Mouse (Mus musculus) midbrain, postnatal 0 days (tissue): ENCODE data around the gene Nelfe. TPM values are rescaled to one million over a fixed set of nuclear protein-coding genes. Genes with fewer than 3 reads are reported as not detected.
A peak's percentile ranks its signal among the peaks of the same experiment; 100 is the strongest.

Experiments
- ATAC-seq: fragments of 200-750 bp; cut with Nextera tagmentation; 2 replicates; pipeline ENCODE4 v1.8.0; 2017; ENCODE audit warnings: moderate number of reproducible peaks, mild to moderate bottlenecking, moderate TSS enrichment, moderate library complexity; ENCODE audit not compliant: low FRiP score
- DNase-seq: peaks from one replicate; pipeline ENCODE4 v3.0.0-alpha.2; 2015; ENCODE audit warnings: low spot score
- H3K27ac ChIP-seq: fragments of 300-500 bp; sonication (generic); 2 replicates; pipeline ENCODE4 v1.5.1; 2014; ENCODE audit warnings: low read depth, mild to moderate bottlenecking, low read length, mixed read lengths
- H3K27me3 ChIP-seq: fragments of 300-500 bp; sonication (generic); 2 replicates; pipeline ENCODE4 v1.6.1; 2014; ENCODE audit warnings: low read length, control low read depth, mixed read lengths; ENCODE audit not compliant: insufficient read depth
- H3K36me3 ChIP-seq: fragments of 300-500 bp; sonication (generic); 2 replicates; pipeline ENCODE4 v1.6.1; 2014; ENCODE audit warnings: low read length, control low read depth, mixed read lengths; ENCODE audit not compliant: insufficient read depth
- H3K4me1 ChIP-seq: fragments of 300-500 bp; sonication (generic); 2 replicates; pipeline ENCODE4 v1.6.1; 2014; ENCODE audit warnings: mild to moderate bottlenecking, control low read depth, antibody characterized with exemption, low read length, mixed read lengths; ENCODE audit not compliant: insufficient read depth
- H3K4me2 ChIP-seq: fragments of 300-500 bp; sonication (generic); 2 replicates; pipeline ENCODE4 v1.6.1; 2014; ENCODE audit warnings: low read depth, mild to moderate bottlenecking, low read length, mixed read lengths; ENCODE audit not compliant: poor library complexity, severe bottlenecking
- H3K4me3 ChIP-seq: fragments of 300-500 bp; sonication (generic); 2 replicates; pipeline ENCODE4 v1.5.1; 2014; ENCODE audit warnings: low read depth, mild to moderate bottlenecking, low read length, moderate library complexity
- H3K9ac ChIP-seq: fragments of 300-500 bp; sonication (generic); replicated peaks from 2 replicates; pipeline ENCODE4 v1.6.1; 2014; ENCODE audit warnings: mild to moderate bottlenecking, low read length, moderate library complexity, mixed read lengths; ENCODE audit not compliant: poor library complexity, severe bottlenecking
- H3K9me3 ChIP-seq: fragments of 300-500 bp; sonication (generic); 2 replicates; pipeline ENCODE4 v1.6.1; 2016; ENCODE audit warnings: low read length, control low read depth
- CTCF ChIP-seq: IDR thresholded peaks from 2 replicates; pipeline ENCODE4 v1.5.1; 2016; ENCODE audit warnings: antibody characterized with exemption, mild to moderate bottlenecking
- WGBS: fragments of 180-500 bp; shearing (Covaris S2); extraction: QIAGEN DNeasy Blood & Tissue Kit; methylation state at CpG from one replicate; pipeline ENCODE4 v1.1.7; 2014; 5-methylcytosine and 5-hydroxymethylcytosine counted together
- polyA plus RNA-seq: library from polyadenylated mRNA; unstranded; fragments of >200 nt; fragmentation: Nextera tagmentation; extraction: Ambion mirVana; gene quantifications from 2 replicates; pipeline ENCODE4 v1.2.1, GENCODE M21; 2015
- total RNA-seq: library from RNA; depleted of rRNA; stranded (reverse); fragments of >200 nt; gene quantifications from 2 replicates; pipeline ENCODE4 v1.2.3, GENCODE M21; 2014

Gene Nelfe
- total and polyA plus RNA-seq, 2 experiments from 2014 or later, result 35.1 to 60.2 TPM

GRCm38 (mm10) chr17:34838785-34839184, 11.4 kb upstream of the Nelfe start:
- TF ChIP-seq CTCF, result no peak
- ATAC-seq, result no peak
- Histone ChIP-seq H3K9me3 (no peaks in the 10 kb centered on the region), H3K4me2 (no peak overlapping the region), H3K9ac (no peak overlapping the region), H3K4me1 (peaks cover 5% of the 10 kb centered on the region; the same call in 1 of the 2 replicates), H3K4me3 (no peak overlapping the region), H3K27me3 (no peaks in the 10 kb centered on the region), H3K36me3 (peaks cover 37% of the 10 kb centered on the region), H3K27ac (no peak overlapping the region)
- WGBS, result 90% methylated on average over 7 of the region's 7 CpGs
- no peak for DNase-seq

GRCm38 (mm10) chr17:34840736-34841307, 9.4 kb upstream of the Nelfe start:
- Histone ChIP-seq H3K9me3 (no peaks in the 10 kb centered on the region), H3K27ac (no peak overlapping the region), H3K36me3 (peaks cover 57% of the 10 kb centered on the region), H3K27me3 (no peaks in the 10 kb centered on the region), H3K4me3 (no peak overlapping the region), H3K4me1 (peaks cover 5% of the 10 kb centered on the region; the same call in 1 of the 2 replicates), H3K4me2 (no peak overlapping the region), H3K9ac (no peak overlapping the region)
- WGBS, result 86% methylated on average over 6 of the region's 6 CpGs
- no peak for DNase-seq
- no peak for TF ChIP-seq CTCF
- no peak for ATAC-seq

DNA sequence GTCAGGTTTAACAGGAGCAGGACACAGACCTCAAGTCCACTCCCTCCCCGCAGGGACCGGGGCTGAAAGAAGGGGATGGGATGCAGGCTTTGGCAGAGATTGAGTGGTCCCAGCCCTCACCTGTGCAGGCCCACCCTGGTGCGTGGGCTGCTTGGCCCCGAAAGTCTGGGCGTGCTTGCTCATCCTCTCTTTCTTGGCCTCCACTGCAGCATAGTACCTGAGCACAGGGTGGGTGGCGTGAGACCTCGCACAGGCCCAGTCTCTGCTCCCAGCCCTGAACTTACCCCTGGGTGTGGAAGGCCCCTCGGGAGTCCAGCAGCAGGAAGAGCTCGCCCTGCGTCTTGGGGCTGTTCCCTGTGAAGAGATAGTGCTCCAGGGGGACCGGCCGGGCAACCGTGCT, 5.3 kb upstream of the Nelfe start:
- no peak overlapping the region for H3K4me3 ChIP-seq
- no peak overlapping the region for H3K9ac ChIP-seq
- no peak overlapping the region for H3K27ac ChIP-seq
- H3K4me2 ChIP-seq, result no peak overlapping the region
- TF ChIP-seq CTCF, result no peak
- DNase-seq (no peak), ATAC-seq (no peak)
- 95% methylated on average over 13 of the region's 13 CpGs for WGBS
- H3K36me3 ChIP-seq, result peaks cover 75% of the 10 kb centered on the region
- H3K27me3 ChIP-seq, result no peaks in the 10 kb centered on the region
- no peaks in the 10 kb centered on the region for H3K9me3 ChIP-seq
- peaks cover 4% of the 10 kb centered on the region; the same call in 1 of the 2 replicates for H3K4me1 ChIP-seq

DNA sequence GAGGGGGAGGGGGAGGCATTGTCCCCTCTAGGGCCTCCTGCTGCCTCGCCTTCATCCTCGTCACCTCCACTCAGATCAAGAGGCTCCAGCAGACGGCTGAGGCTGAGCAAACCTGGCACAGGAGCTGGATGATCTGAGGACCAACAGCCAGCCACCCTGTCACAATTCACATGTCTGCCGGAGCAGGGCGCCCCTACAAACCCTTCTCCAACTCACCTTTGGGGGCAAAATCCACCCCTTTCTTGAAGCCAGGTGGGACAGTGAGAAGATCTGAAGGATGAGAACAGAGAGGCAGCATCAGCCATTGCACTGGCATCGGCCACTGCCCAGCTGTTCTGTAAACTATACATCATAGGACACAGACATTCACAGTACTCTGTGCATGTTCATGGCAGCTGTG, 3.0 kb upstream of the Nelfe start:
- H3K4me2 ChIP-seq, result no peak overlapping the region
- WGBS, result 85% methylated on average over 6 of the region's 6 CpGs
- no peaks in the 10 kb centered on the region for H3K9me3 ChIP-seq
- no peak overlapping the region for H3K9ac ChIP-seq
- ATAC-seq (no peak), DNase-seq (no peak)
- peaks cover 53% of the 10 kb centered on the region for H3K36me3 ChIP-seq
- no peak overlapping the region for H3K4me3 ChIP-seq
- no peaks in the 10 kb centered on the region for H3K27me3 ChIP-seq
- TF ChIP-seq CTCF, result no peak
- peaks cover 10% of the 10 kb centered on the region for H3K4me1 ChIP-seq
- H3K27ac ChIP-seq, result no peak overlapping the region

GRCm38 (mm10) chr17:34847615-34848014, 2.6 kb upstream of the Nelfe start:
- H3K36me3 ChIP-seq, result peaks cover 53% of the 10 kb centered on the region
- no peak overlapping the region for H3K4me3 ChIP-seq
- H3K4me2 ChIP-seq, result no peak overlapping the region
- H3K9me3 ChIP-seq, result no peaks in the 10 kb centered on the region
- no peaks in the 10 kb centered on the region for H3K27me3 ChIP-seq
- DNase-seq (no peak), ATAC-seq (no peak)
- H3K9ac ChIP-seq, result no peak overlapping the region
- 95% methylated on average over 7 of the region's 7 CpGs for WGBS
- peaks cover 10% of the 10 kb centered on the region for H3K4me1 ChIP-seq
- no peak for TF ChIP-seq CTCF
- H3K27ac ChIP-seq, result no peak overlapping the region

DNA sequence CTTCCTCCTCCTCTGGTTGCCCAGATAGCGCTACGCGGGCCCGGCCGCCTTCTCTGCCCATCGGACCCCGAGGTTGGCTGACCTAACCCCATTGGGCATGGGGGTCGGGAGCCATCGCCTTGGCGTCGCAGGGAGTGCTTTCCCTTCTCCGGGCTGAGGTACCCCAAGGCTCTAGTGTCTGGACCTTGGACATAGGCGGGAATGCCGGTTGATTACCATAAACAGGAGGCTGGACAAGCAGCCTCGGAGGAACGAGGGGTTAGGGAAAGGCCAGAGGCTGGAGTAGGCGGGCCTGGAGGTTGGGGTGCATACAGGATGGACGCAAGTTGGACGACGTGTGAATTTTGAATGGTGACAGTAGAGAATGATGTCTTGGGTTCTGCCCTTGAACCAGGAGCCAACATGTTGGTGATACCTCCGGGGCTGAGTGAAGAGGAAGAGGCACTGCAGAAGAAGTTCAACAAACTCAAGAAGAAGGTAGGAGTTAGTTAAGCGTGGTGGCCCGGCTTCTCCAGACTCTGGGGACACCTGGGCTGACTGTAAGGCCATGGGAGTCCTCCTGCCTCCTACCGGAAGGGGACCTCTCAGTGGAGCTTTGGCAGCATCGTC, 430 bp downstream of the Nelfe start:
- ATAC-seq (peak; percentile 36; the same call in 1 of the 2 replicates), DNase-seq (no peak)
- H3K4me2 ChIP-seq, result peak overlapping the region; percentile 94
- H3K4me3 ChIP-seq, result peak overlapping the region; percentile 97
- 2% methylated on average over 25 of the region's 25 CpGs for WGBS
- peaks cover 56% of the 10 kb centered on the region for H3K36me3 ChIP-seq
- H3K27ac ChIP-seq, result peak overlapping the region; percentile 55
- TF ChIP-seq CTCF, result no peak
- H3K4me1 ChIP-seq, result peaks cover 10% of the 10 kb centered on the region
- H3K27me3 ChIP-seq, result no peaks in the 10 kb centered on the region
- peak overlapping the region; percentile 93 for H3K9ac ChIP-seq
- H3K9me3 ChIP-seq, result no peaks in the 10 kb centered on the region
